Mouse (Mus musculus) intestine, postnatal 0 days (tissue): ENCODE results near the gene Colgalt2. TPM values are rescaled to one million over a fixed set of nuclear protein-coding genes. Genes with fewer than 3 reads are reported as not detected.
"Not testable (repeated sequence)": the region's sequence is repeated elsewhere in the genome, so short reads cannot be mapped to it uniquely, and the experiment has no call there.

ENCODE experiments used
- ATAC-seq: fragments of 200-750 bp; cut with Nextera tagmentation; 2 replicates; pipeline ENCODE4 v1.8.0; 2017; ENCODE audit warnings: mild to moderate bottlenecking, moderate TSS enrichment, moderate library complexity
- H3K27ac ChIP-seq: fragments of 300-500 bp; sonication (generic); 2 replicates; pipeline ENCODE4 v1.5.1; 2014; ENCODE audit warnings: mild to moderate bottlenecking, low read depth, low read length, moderate library complexity
- H3K27me3 ChIP-seq: fragments of 300-500 bp; sonication (generic); replicated peaks from 2 replicates; pipeline ENCODE4 v1.6.1; 2014; ENCODE audit warnings: low read length, mixed read lengths; ENCODE audit not compliant: control insufficient read depth, insufficient read depth
- H3K36me3 ChIP-seq: fragments of 300-500 bp; sonication (generic); 2 replicates; pipeline ENCODE4 v1.6.1; 2014; ENCODE audit warnings: mild to moderate bottlenecking, moderate library complexity; ENCODE audit not compliant: control insufficient read depth, insufficient read depth
- H3K4me1 ChIP-seq: fragments of 300-500 bp; sonication (generic); replicated peaks from 2 replicates; pipeline ENCODE4 v1.6.1; 2014; ENCODE audit warnings: antibody characterized with exemption, low read length, mixed read lengths; ENCODE audit not compliant: control insufficient read depth, insufficient read depth
- H3K4me2 ChIP-seq: fragments of 300-500 bp; sonication (generic); replicated peaks from 2 replicates; pipeline ENCODE4 v1.6.1; 2014; ENCODE audit warnings: low read depth, mild to moderate bottlenecking, moderate library complexity
- H3K4me3 ChIP-seq: fragments of 300-500 bp; sonication (generic); 2 replicates; pipeline ENCODE4 v1.5.1; 2014; ENCODE audit warnings: low read depth, low read length
- H3K9ac ChIP-seq: fragments of 300-500 bp; sonication (generic); 2 replicates; pipeline ENCODE4 v1.6.1; 2014; ENCODE audit warnings: mild to moderate bottlenecking, low read depth, low read length
- H3K9me3 ChIP-seq: fragments of 300-500 bp; sonication (generic); 2 replicates; pipeline ENCODE4 v1.6.1; 2016; ENCODE audit warnings: mixed run types; ENCODE audit not compliant: control insufficient read depth
- CTCF ChIP-seq: sonication (generic); IDR thresholded peaks from 2 replicates; pipeline ENCODE4 v1.5.1; 2016; ENCODE audit warnings: low read depth, mild to moderate bottlenecking, control low read depth, antibody characterized with exemption, moderate library complexity
- WGBS: fragments of 180-500 bp; shearing (Covaris S2); extraction: QIAGEN DNeasy Blood & Tissue Kit; methylation state at CpG from one replicate; pipeline ENCODE4 v1.1.7; 2014; 5-methylcytosine and 5-hydroxymethylcytosine counted together
- polyA plus RNA-seq: library from polyadenylated mRNA; unstranded; fragments of >200 nt; fragmentation: Nextera tagmentation; extraction: Ambion mirVana; gene quantifications from 2 replicates; pipeline ENCODE4 v1.2.1, GENCODE M21; 2015

The Colgalt2 gene
- 0.44 and 0.56 TPM in 2 replicates for polyA plus RNA-seq

DNA sequence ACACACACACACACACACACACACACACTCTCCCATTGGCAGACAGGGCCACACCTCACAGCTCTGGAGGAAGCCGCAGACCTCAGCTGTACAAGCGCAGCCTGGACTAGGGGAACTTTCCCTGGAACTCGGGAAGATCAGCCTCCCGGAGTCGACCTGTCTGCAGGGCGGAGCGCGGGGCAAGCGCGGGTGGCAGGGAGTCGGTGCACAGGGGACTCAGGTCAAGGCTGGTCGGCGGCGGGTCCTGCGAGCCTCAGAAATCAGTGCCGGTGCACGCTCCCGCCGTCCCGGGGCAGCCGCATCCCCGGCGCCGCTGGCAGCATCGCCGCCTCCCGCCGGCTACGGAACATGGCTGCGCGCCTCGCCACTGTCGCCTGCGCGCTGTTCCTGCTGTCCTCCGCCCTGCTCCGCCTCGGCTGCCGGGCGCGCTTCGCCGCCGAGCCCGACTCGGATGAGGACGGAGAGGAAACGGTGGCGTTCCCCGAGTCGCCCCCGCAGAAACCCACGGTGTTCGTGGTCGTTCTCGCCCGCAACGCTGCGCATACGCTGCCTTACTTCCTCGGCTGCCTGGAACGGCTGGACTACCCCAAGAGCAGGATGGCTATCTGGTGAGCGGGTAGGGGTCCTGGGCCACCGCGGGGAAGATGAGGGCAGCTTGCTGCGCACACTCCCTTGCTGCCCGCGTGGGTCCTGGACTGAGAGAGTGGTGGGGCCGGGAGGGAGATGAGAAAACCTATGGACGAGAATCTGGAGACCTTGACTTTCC is at the start of gene Colgalt2:
TSS of gene Colgalt2 (plus strand) at position 41 of the 766 bp plus-strand sequence.
- WGBS, result under 1% methylated on average over 68 of the region's 70 CpGs
- H3K9ac ChIP-seq, result peak within 1 kb of the TSS; percentile 53
- peak; percentile 49 for ATAC-seq
- no peaks in the 10 kb centered on the region for H3K36me3 ChIP-seq
- no peak within 1 kb of the TSS for H3K27ac ChIP-seq
- H3K9me3 ChIP-seq, result no peaks in the 10 kb centered on the region
- H3K4me1 ChIP-seq, result no peaks in the 10 kb centered on the region
- peak within 1 kb of the TSS; percentile 95 for H3K4me2 ChIP-seq
- peaks cover 12% of the 10 kb centered on the region; the same call in 1 of the 2 replicates for H3K27me3 ChIP-seq
- TF ChIP-seq CTCF, result 0 out of 2 replicates have a peak, but pooled peaks have one; percentile 9
- H3K4me3 ChIP-seq, result peak within 1 kb of the TSS; percentile 59

- Histone ChIP-seq H3K4me3 (no peak overlapping the region), H3K9ac (no peak overlapping the region), H3K27me3 (no peaks in the 10 kb centered on the region), H3K4me2 (no peak overlapping the region), H3K27ac (no peak overlapping the region), H3K36me3 (no peaks in the 10 kb centered on the region), H3K9me3 (no peaks in the 10 kb centered on the region), H3K4me1 (no peaks in the 10 kb centered on the region)
- no peak for TF ChIP-seq CTCF
- WGBS, result 70% methylated on average over 4 of the region's 4 CpGs
- no peak for ATAC-seq
Measured at GRCm38 (mm10) chr1:152356721-152357120, 42.9 kb upstream of the Colgalt2 start.

DNA sequence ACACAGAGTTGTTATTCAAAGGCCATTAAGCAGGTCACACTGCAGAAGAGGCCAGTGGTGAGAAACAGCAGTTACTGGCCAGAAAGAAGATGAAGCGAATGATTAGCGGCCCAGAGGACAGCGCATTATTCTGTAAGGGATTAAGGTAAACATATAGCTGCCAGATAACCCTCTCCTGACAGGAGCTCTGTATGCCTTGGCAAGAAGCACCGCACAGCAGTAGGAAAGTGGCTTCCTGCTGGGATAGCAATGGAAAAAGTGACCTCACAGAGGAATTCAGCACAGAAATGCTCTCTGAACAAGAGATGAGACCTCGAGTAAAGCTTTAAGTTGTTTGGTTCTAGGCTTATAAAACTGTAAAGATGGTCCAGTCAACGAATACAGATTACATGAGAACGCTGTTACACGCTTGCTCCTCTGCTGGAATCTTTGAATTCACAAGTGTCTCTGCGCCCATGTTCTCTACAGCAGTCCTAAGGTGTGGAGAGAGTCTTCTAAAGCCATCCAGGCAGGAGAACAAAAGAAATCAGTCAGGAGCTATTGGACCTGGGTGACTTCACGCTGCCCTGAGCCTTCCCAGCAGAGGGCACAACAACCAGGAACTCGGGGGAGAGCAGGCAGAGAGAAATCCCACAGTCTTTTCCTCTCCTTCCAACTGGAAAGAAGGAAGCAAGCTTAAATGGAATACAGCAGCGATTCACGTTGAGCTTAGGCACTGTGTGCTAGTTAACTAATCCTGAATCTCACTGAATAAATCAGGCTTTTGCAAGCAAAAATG is 31.1 kb upstream of the Colgalt2 start:
- peak; percentile 41; the same call in 1 of the 2 replicates for TF ChIP-seq CTCF
- 52% methylated on average over 13 of the region's 13 CpGs for WGBS
- ATAC-seq, result no peak
- Histone ChIP-seq H3K4me1 (no peaks in the 10 kb centered on the region), H3K4me3 (no peak overlapping the region), H3K36me3 (peaks cover 13% of the 10 kb centered on the region), H3K27ac (no peak overlapping the region), H3K4me2 (no peak overlapping the region), H3K9me3 (no peaks in the 10 kb centered on the region), H3K9ac (no peak overlapping the region), H3K27me3 (no peaks in the 10 kb centered on the region)

DNA sequence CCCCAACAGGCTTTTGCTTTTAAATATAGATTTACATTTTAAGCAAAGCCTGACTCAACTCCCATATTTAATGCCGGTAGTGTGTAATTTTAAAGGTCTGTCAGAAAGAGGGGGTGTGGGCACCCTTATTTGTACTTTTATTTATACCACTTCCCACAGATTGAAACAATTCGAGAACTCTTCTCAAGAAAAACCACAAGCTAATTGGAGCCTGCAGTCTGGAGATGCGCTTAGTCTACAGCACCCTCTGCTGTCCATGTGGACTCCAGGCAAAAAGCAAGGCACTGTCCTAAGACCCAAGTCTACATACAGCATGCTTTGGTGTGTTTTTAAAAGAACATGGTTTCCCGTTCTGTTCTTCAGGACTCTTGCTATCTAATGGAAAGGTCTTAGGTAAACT is 30.5 kb upstream of the Colgalt2 start:
- H3K36me3 ChIP-seq, result peaks cover 13% of the 10 kb centered on the region
- no peaks in the 10 kb centered on the region for H3K4me1 ChIP-seq
- WGBS, result 26% methylated on average over 4 of the region's 4 CpGs
- no peak overlapping the region for H3K4me3 ChIP-seq
- no peaks in the 10 kb centered on the region for H3K9me3 ChIP-seq
- no peak overlapping the region for H3K9ac ChIP-seq
- no peaks in the 10 kb centered on the region for H3K27me3 ChIP-seq
- no peak overlapping the region for H3K4me2 ChIP-seq
- ATAC-seq, result no peak
- no peak overlapping the region for H3K27ac ChIP-seq
- peak; percentile 91 for TF ChIP-seq CTCF

DNA sequence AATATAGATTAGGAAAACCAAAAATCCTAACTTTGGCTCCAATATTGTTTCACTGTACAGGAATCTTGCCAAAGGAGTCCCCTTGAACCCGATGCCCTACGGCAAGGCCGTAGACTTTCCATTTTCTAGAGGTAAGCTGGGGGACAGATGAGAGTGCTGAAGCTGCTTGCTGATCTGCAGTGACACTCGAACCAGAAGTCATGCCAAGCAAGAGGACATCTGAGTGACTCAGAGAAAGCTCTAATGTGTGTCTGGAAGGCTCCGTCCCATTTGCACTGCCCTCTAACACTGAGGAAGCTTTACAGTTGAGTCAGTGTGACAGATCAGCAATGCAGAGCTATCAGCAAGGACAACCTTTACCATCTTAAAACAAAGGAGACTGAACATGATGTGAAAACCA is 21.3 kb upstream of the Colgalt2 start:
- WGBS, result 93% methylated on average over 5 of the region's 5 CpGs
- Histone ChIP-seq H3K9me3 (no peaks in the 10 kb centered on the region), H3K36me3 (peaks cover 44% of the 10 kb centered on the region), H3K4me2 (no peak overlapping the region), H3K27me3 (no peaks in the 10 kb centered on the region), H3K4me1 (no peaks in the 10 kb centered on the region), H3K27ac (no peak overlapping the region), H3K9ac (no peak overlapping the region), H3K4me3 (no peak overlapping the region)
- no peak for TF ChIP-seq CTCF
- no peak for ATAC-seq

DNA sequence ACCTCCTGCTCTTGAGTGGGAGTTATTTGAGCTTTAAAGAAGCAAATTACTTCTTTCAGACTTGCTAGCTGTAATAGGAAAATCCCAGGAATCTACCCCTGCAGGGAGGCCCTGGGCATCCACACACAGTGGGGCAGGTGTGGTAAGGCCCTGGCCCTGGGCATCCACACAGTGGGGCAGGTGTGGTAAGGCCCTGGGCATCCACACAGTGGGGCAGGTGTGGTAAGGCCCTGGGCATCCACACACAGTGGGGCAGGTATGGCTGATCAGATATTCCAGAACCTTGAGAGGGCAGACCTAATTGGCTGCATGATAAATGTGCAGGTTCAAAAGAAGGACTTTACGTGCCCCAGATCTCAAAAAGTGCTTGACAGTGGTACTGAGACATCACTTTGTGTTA is 15.0 kb upstream of the Colgalt2 start:
- Histone ChIP-seq H3K4me2 (no peak overlapping the region), H3K9ac (no peak overlapping the region), H3K9me3 (no peaks in the 10 kb centered on the region), H3K4me1 (no peaks in the 10 kb centered on the region; the same call in 1 of the 2 replicates), H3K27me3 (no peaks in the 10 kb centered on the region), H3K36me3 (peaks cover 10% of the 10 kb centered on the region), H3K27ac (no peak overlapping the region), H3K4me3 (no peak overlapping the region)
- no peak for ATAC-seq
- TF ChIP-seq CTCF, result no peak
- 97% methylated on average over 1 of the region's 1 CpGs for WGBS

DNA sequence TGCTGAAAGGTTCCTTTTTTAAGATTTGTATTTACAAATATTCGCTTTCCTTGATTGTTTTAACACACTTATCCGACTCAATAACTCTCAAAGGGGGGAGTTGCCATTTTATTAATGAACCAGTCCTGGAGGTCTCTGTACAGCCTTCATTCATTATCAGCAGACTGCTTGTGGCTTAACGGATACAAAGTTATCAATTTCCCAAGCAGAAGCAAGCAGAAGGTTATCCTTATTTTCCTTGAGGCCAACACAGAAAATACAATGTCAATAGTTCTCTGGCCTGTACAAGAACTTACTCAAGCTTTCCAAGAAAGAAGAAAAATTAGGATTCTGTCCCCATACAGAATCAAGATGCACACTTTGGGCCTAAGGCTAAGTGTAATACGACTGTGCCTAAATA is 13.9 kb upstream of the Colgalt2 start:
- Histone ChIP-seq H3K9ac (peak overlapping the region; percentile 82), H3K4me2 (peak overlapping the region; percentile 67), H3K4me3 (peak overlapping the region; percentile 94)
- H3K27ac ChIP-seq, H3K36me3 ChIP-seq, ATAC-seq, H3K4me1 ChIP-seq, H3K9me3 ChIP-seq, H3K27me3 ChIP-seq: not testable (repeated sequence)
- 24% methylated on average over 2 of the region's 4 CpGs for WGBS
